Mouse (Mus musculus) layer of hippocampus, adult 9-11 months (tissue): Measurements from ENCODE around the gene Emx1.

ENCODE experiments used
- DNase-seq: peaks from one replicate; pipeline ENCODE4 v3.0.0; 2022

The Emx1 gene

DNA sequence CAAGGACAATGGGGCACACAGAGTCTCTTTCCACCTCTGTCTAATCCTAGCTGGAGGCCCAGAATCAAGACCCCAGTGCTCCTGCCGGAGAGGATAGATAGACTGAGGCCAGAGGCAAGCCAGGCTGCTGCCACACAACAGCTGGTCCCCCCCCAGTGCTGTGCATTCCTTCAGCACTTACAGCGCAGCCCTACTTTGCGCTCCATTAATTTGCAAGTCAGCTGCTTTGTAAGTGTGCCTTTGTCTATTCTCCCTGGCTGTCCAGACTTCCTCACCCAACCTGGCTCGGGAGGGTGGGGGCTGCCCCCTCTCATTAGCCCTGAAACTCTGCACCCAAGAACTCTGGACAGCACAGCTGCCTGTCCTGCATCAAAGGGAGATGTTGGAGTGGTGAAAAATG is 44.8 kb downstream of the Emx1 start:
- DNase-seq: no peak

DNA sequence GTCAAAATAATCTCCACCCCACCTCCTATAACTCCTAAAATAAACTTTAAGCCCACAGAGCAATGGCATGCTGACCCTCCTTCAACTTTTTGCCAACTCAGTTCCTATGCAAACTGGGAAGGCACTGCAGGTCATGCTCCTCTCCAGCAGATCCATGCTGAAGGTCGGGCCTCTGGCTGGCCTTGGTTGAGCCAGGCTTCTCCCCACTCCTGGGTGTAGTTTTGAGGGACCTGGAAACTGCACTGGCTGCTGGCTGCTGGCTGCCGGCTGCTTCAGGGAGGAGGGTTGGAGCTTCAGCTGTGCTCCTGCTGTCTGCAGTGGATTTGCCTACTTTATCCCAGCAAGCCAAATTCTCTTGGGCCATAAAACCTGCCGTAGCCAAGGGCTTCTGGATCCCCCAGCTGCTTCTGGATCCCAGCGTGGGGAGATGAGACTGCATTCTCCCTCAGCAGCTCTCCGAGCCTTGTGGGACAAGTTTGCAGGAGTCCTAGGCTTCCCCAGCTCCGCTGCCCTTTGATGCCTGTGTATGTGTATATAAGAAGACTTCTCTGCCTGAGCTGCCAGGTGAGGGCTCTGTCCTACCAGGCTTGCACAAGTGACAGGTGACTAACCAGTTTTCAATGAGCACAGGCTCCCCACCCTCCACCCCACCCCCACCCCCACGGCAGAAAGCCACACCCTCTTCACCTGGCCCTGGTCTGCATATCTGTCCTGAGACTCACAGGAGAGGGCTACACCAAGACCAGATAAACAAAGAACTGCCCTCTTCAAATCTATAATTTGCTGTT is 45.8 kb downstream of the Emx1 start:
- no peak for DNase-seq

DNA sequence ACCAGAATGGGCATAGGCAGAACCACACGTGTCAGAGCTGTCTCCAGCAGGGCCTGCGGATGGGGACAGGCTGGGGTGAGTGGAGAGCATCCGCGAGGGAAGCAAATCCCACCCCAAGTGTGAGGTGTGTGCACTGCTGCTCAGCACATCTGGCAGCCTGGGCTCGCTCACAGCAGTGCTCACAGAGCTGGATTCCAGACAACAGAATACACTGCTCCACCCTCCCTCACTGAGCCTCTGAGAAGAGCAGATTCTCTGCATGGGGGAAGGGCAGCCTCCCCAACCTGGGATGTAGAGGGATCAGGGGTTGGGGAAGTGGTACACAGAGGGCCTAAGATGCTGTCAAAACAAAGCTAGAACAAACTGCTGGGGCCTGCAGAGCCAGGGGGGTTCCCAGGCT is 47.6 kb downstream of the Emx1 start:
- no peak for DNase-seq

DNA sequence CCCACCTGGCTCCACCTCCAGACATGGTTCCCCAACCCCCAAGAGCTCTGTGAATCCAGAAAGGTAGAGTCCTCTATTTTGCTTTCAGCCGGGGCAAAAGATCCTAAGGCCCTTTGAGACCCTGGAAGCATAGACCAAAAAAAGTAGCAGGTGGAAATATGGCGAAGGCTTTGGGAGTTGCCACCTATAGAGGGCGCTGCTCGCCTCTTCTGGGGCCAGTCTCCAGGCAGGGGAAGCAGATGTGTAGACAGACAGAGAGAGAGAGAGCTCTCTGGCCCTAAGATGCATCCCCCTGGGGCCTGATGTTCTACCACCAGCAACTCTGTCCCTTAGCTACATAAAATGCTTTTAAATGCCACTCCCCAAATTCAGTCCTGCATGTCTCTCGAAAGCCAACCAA is 49.8 kb downstream of the Emx1 start:
- DNase-seq: no peak

DNA sequence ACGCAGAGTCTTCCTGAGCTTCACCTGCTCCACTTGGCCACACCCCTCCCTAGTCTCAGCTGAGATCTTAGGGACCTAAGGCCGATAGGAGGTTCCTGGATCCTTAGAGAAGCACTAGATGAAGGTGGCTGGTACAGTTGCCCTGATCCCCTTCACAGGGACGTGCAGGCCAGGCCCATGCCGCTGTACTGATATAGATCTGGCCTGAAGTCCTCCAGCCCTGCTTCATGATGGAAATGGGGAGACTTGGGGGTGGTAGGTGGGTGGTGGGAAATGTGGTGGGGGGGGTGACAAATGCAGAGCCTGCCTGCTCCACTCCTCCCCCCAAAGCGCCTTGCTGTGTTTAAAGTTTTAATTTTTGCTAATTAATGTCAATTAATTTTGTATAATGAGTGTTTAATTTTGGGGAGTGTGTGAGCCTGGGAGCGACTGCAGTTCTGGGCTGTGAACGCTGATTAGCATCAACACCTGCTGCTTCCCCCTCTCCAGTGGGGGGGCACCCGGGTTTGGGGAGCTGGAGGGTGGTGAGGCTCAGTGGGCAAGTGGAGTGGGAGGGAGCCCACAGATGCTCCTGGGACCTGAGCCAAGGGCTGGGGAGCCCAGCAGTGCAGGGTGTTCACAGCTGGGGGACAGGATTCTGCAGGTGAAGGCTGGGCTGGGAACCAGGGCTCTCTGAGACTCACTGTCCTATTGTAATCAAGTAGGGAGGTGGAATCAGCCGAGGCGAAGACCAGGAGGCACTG is 50.5 kb downstream of the Emx1 start:
- peak; percentile 63 for DNase-seq

DNA sequence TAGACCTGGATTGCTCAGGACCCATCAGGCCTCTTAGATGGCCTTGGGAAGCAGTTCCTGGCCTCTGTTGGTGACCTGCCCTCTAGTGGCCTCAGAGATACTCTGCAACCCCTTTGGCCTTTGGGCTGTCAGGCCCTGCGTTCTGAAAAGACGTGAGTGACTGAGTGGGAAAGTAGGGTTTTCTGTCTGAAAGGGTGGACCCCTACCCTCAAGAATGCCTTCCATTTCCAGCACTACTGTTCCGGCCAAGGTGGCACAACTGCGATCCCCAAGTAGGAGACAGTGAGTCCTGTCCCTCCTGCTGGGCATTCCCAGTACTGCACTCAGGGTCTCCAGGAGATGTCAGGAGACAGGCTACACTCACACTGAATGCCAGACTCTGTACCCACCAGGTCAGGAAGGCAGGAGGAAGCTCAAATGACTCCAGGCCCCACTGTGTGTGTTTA is 51.8 kb downstream of the Emx1 start:
- peak; percentile 57 for DNase-seq

DNA sequence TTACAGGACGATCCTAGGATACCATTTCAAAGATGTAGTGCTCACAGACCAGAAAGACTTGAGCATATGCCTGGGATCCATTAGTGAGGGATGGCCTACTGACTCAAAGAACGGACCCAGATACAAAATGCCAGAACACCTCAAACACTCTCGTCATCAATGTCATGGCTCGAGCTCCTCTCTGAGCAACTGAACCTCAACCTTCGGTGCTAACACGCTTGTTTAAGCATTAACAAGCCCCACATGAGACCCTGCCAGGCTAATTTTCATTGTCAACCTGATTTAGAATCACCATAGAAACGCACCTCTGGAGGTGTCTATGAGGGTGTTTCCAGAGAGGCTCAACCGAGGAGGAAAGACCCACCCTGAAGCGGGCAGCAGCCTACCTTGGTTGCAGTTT is 62.6 kb downstream of the Emx1 start:
- no peak for DNase-seq

DNA sequence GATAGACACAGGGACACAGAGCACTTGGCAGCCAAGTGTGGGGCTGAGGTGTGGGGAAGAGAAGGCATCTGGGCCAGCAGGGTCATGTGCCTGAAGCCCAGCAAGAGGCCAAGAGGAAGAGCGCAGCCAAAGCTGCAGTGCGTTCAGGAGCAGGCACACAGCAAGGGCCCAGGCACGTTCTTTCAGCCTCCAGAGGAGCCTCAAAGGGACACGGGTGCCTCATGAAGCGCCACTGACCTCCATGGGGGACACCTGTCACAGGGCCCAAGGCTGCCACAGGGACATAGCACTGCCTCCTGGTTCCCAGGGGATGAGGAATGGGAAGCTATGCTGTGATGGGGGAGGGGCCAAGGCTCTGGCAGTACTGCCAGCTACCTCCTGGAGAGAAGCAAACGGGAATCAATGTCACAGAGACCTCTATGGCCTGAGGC is 63.6 kb downstream of the Emx1 start:
- DNase-seq: no peak

DNA sequence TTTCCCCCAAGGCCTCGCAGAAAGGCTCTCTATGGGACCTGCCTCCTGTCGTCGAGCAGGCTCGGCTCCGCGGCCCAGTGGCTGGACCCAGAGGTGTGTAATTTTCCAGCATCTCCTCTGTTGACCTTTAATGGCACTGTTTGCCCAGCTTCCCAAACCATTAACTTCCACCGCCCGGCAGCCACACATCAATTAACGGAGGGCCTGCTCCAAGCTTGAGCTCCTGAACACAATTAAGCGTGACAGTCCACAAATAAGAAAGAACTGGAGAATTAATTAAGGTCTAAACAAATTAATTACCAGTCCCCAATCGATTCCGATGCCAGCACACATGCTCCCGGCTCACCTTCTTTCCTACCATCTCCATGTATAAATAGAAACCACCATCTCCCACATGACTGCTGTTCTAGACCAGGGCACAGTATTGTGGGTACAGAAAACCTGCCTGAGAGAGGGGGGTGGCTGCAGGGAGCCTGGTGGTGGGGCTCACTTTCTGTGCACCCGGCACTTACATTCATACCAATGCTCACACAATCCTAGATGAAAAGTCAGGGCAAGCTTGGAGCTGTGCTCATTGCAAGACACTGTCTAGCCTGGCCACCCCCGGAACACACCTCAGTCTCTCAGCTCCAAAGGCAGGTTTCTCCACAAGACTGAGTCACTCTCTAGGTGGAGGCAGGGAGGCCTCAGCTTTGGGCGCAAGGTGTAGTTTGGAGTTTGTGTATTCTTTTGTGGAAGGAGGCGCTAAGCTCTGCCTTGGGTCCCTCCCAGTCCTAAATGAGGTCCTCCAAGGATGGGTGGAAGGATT is 65.2 kb downstream of the Emx1 start:
- DNase-seq: peak; percentile 26

DNA sequence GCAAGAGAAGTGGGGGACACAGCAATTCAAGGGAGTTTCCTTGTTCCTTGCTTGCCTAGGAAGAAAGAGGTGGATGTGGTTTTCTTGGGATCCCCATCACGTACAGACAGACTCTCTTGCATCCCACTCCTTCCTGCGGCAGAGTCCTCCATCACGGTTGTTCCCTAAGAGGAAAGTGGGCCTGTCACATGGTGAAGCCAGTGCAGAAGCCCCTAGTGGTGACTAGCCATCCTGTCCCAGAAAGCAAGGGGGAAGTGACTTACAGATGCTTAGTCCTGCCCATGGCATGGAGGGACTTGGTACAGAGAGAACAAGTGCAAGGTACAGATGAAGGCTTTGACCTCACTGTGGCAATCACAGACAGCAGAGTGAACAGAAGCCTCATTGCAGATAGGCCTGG is 66.0 kb downstream of the Emx1 start:
- DNase-seq: no peak
